Mouse (Mus musculus) ES-Bruce4 (cell line): ENCODE results near the gene Ccser1. TPM values are rescaled to one million over a fixed set of nuclear protein-coding genes. Genes with fewer than 3 reads are reported as not detected.

Experiments
- H3K27ac ChIP-seq: 2 replicates; pipeline ENCODE4 v1.5.1; 2012; ENCODE audit warnings: low read length, inconsistent platforms; ENCODE audit not compliant: insufficient read depth
- H3K27me3 ChIP-seq: 2 replicates; pipeline ENCODE4 v1.6.1; 2012; ENCODE audit warnings: mild to moderate bottlenecking, low read length, inconsistent platforms; ENCODE audit not compliant: control insufficient read depth, poor library complexity, insufficient read depth, severe bottlenecking
- H3K36me3 ChIP-seq: 2 replicates; pipeline ENCODE4 v1.6.1; 2012; ENCODE audit warnings: inconsistent platforms, mild to moderate bottlenecking, low read length, moderate library complexity; ENCODE audit not compliant: control insufficient read depth, poor library complexity, insufficient read depth, severe bottlenecking
- H3K4me1 ChIP-seq: one replicate; pipeline ENCODE4 v1.8.1; 2011; ENCODE audit warnings: low read length; ENCODE audit not compliant: control insufficient read depth, insufficient read depth
- H3K4me3 ChIP-seq: 2 replicates; pipeline ENCODE4 v1.5.1; 2011; ENCODE audit warnings: low read depth, mild to moderate bottlenecking, low read length
- H3K9ac ChIP-seq: 2 replicates; pipeline ENCODE4 v1.6.1; 2012; ENCODE audit warnings: low read depth, mild to moderate bottlenecking, inconsistent platforms; ENCODE audit not compliant: poor library complexity, severe bottlenecking
- H3K9me3 ChIP-seq: replicated peaks from 2 replicates; pipeline ENCODE4 v1.6.1; 2012; ENCODE audit warnings: mild to moderate bottlenecking, low read length, inconsistent platforms; ENCODE audit not compliant: control insufficient read depth, poor library complexity, insufficient read depth, severe bottlenecking
- CTCF ChIP-seq: IDR thresholded peaks from one replicate; pipeline ENCODE4 v1.8.1; 2011; ENCODE audit warnings: low read depth, low read length
- EP300 ChIP-seq: IDR thresholded peaks from 2 replicates; pipeline ENCODE4 v1.6.1; 2011; ENCODE audit warnings: low read depth, low read length; ENCODE audit not compliant: insufficient read depth
- POLR2A ChIP-seq: IDR thresholded peaks from one replicate; pipeline ENCODE4 v1.8.1; 2011; ENCODE audit warnings: low read length; ENCODE audit not compliant: insufficient read depth
- polyA plus RNA-seq: library from polyadenylated mRNA; stranded (reverse); fragments of >200 nt; gene quantifications from 2 replicates; pipeline ENCODE4 v1.2.4, GENCODE M21; 2011; ENCODE audit warnings: low read depth; ENCODE audit not compliant: missing spikeins, insufficient read depth, insufficient read length

Gene Ccser1
- polyA plus RNA-seq, 1 experiment, result 1.1 TPM

- Histone ChIP-seq H3K9me3 (no peaks in the 10 kb centered on the region), H3K4me1 (no peaks in the 10 kb centered on the region), H3K4me3 (no peak overlapping the region), H3K27ac (no peak overlapping the region), H3K9ac (no peak overlapping the region), H3K27me3 (no peaks in the 10 kb centered on the region), H3K36me3 (no peaks in the 10 kb centered on the region)
- TF ChIP-seq POLR2A (no peak), CTCF (no peak), EP300 (no peak)
These were observed 1016.5 kb downstream of the Ccser1 start for GRCm38 (mm10) chr6:62196496-62197188.

GRCm38 (mm10) chr6:62198768-62199167 is 1018.6 kb downstream of the Ccser1 start:
- no peak for TF ChIP-seq CTCF
- no peak for TF ChIP-seq EP300
- TF ChIP-seq POLR2A, result no peak
- H3K27ac ChIP-seq, result no peak overlapping the region
- no peaks in the 10 kb centered on the region for H3K36me3 ChIP-seq

GRCm38 (mm10) chr6:62205013-62205412 is 1024.9 kb downstream of the Ccser1 start:
- TF ChIP-seq EP300 (no peak), POLR2A (no peak), CTCF (no peak)
- H3K4me1 ChIP-seq, result no peaks in the 10 kb centered on the region

More at GRCm38 (mm10) chr6:62198768-62199167, 1018.6 kb downstream of the Ccser1 start:
- Histone ChIP-seq H3K9ac (no peak overlapping the region), H3K27me3 (no peaks in the 10 kb centered on the region), H3K4me3 (no peak overlapping the region), H3K9me3 (no peaks in the 10 kb centered on the region), H3K4me1 (no peaks in the 10 kb centered on the region)

GRCm38 (mm10) chr6:62221856-62222255 is 1041.7 kb downstream of the Ccser1 start:
- Histone ChIP-seq H3K27ac (no peak overlapping the region), H3K9me3 (0 out of 2 replicates have a peak, but pooled peaks cover 3% of the 10 kb centered on the region), H3K36me3 (no peaks in the 10 kb centered on the region), H3K9ac (no peak overlapping the region), H3K27me3 (no peaks in the 10 kb centered on the region), H3K4me1 (no peaks in the 10 kb centered on the region), H3K4me3 (no peak overlapping the region)
- no peak for TF ChIP-seq CTCF
- no peak for TF ChIP-seq EP300
- TF ChIP-seq POLR2A, result no peak

More at GRCm38 (mm10) chr6:62205013-62205412, 1024.9 kb downstream of the Ccser1 start:
- Histone ChIP-seq H3K27ac (no peak overlapping the region), H3K9ac (no peak overlapping the region), H3K9me3 (no peaks in the 10 kb centered on the region), H3K36me3 (no peaks in the 10 kb centered on the region), H3K27me3 (no peaks in the 10 kb centered on the region), H3K4me3 (no peak overlapping the region)

- Histone ChIP-seq H3K9me3 (no peaks in the 10 kb centered on the region), H3K27me3 (no peaks in the 10 kb centered on the region; the same call in 1 of the 2 replicates), H3K9ac (no peak overlapping the region), H3K27ac (no peak overlapping the region), H3K4me3 (no peak overlapping the region), H3K36me3 (no peaks in the 10 kb centered on the region), H3K4me1 (no peaks in the 10 kb centered on the region)
- no peak for TF ChIP-seq POLR2A
- no peak for TF ChIP-seq CTCF
- no peak for TF ChIP-seq EP300
These were observed 1083.8 kb downstream of the Ccser1 start for GRCm38 (mm10) chr6:62263899-62264298.

GRCm38 (mm10) chr6:62264525-62264924 is 1084.4 kb downstream of the Ccser1 start:
- H3K27me3 ChIP-seq, result no peaks in the 10 kb centered on the region; the same call in 1 of the 2 replicates
- TF ChIP-seq EP300 (no peak), POLR2A (no peak), CTCF (no peak)
- H3K36me3 ChIP-seq, result no peaks in the 10 kb centered on the region
- H3K9ac ChIP-seq, result no peak overlapping the region
- no peak overlapping the region for H3K4me3 ChIP-seq
- no peak overlapping the region for H3K27ac ChIP-seq
- no peaks in the 10 kb centered on the region for H3K4me1 ChIP-seq
- no peaks in the 10 kb centered on the region for H3K9me3 ChIP-seq
